Mouse (Mus musculus): ENCODE data around the gene Slc16a1. TPM values are rescaled to one million over a fixed set of nuclear protein-coding genes. Genes with fewer than 3 reads are reported as not detected.
"Not testable (repeated sequence)": the region's sequence is repeated elsewhere in the genome, so short reads cannot be mapped to it uniquely, and the experiment has no call there.

Gene Slc16a1
- polyA plus RNA-seq, 1 experiment: 24.6 TPM

DNA sequence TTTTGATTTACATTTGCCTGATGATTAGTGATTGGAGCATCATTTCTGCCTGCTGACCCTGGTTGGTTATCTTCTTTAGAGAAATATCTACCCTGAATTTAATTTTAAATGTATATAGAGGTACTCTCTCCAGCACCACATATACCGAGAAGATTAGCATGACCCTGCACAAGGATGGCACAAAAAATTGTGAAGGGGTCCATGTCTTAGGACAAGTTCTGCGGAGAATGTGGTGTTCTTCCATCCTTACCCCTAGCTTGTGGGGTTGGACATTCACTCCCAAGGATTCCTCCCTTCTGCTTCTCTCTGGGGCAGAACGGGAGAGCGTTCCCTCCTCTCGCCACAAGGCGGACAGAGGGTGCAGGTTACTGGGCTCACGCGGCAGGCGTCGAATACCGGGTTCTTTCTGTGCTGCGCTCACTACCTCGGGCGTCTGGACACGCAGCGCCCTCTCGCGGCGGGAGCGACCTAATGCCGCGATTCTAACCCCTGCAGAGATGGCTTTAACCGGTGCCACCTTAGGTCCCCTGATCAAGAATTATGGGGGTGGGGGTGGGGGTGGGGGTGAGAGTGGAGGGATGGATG, 62.4 kb downstream of the Slc16a1 start:
- TF ChIP-seq CTCF (IDR thresholded peaks at IDR 0.05; ENCODE audit: extremely low read depth, insufficient read depth, low read length) (peak; percentile 63), POLR2A (IDR thresholded peaks at IDR 0.05; ENCODE audit: extremely low read depth, insufficient read depth, low read length) (no peak)

GRCm38 (mm10) chr3:104701761-104702160, 63.3 kb downstream of the Slc16a1 start:
- no peaks in the 10 kb centered on the region for H3K4me1 ChIP-seq (ENCODE audit: control insufficient read depth, insufficient read depth, low read length)
- no peak for TF ChIP-seq CTCF (IDR thresholded peaks at IDR 0.05; ENCODE audit: extremely low read depth, insufficient read depth, low read length)
- TF ChIP-seq POLR2A (IDR thresholded peaks at IDR 0.05; ENCODE audit: extremely low read depth, insufficient read depth, low read length): no peak
- no peak overlapping the region for H3K27ac ChIP-seq (ENCODE audit: insufficient read depth, low read length)
- no peak overlapping the region for H3K4me3 ChIP-seq (ENCODE audit: insufficient read depth, low read length)

More for the DNA sequence above, 62.4 kb downstream of the Slc16a1 start:
- H3K4me3 ChIP-seq (ENCODE audit: insufficient read depth, low read length): no peak overlapping the region
- no peak overlapping the region for H3K27ac ChIP-seq (ENCODE audit: insufficient read depth, low read length)
- no peaks in the 10 kb centered on the region for H3K4me1 ChIP-seq (ENCODE audit: control insufficient read depth, insufficient read depth, low read length)

- H3K27ac ChIP-seq (ENCODE audit: insufficient read depth, low read length): no peak overlapping the region
- H3K4me1 ChIP-seq (ENCODE audit: control insufficient read depth, insufficient read depth, low read length): no peaks in the 10 kb centered on the region
- H3K4me3 ChIP-seq (ENCODE audit: insufficient read depth, low read length): no peak overlapping the region
- TF ChIP-seq POLR2A (IDR thresholded peaks at IDR 0.05; ENCODE audit: extremely low read depth, insufficient read depth, low read length): no peak
Measured at GRCm38 (mm10) chr3:104703941-104704340, 65.5 kb downstream of the Slc16a1 start.

DNA sequence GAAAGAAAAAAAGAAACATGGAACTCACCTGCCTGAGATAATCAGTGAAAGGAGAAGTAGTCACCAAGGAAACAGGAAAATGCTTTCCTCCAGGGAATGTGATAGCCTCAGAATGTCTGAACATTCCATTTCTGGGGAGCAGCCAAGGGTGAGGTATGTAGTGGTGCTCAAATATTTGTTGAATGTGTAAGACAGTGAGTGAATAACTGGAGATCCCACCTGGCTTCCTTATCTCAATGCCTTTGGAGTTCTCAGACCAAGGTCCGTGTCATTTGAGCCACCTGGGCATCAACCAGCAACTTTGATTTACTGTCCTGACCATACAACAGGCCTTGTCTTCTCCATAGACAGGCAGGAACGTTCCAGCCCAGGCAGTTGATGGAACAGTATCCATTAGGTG, 68.0 kb downstream of the Slc16a1 start:
- H3K4me3 ChIP-seq (ENCODE audit: insufficient read depth, low read length): no peak overlapping the region
- H3K4me1 ChIP-seq (ENCODE audit: control insufficient read depth, insufficient read depth, low read length): no peaks in the 10 kb centered on the region
- no peak overlapping the region for H3K27ac ChIP-seq (ENCODE audit: insufficient read depth, low read length)
- TF ChIP-seq CTCF (IDR thresholded peaks at IDR 0.05; ENCODE audit: extremely low read depth, insufficient read depth, low read length) (no peak), POLR2A (IDR thresholded peaks at IDR 0.05; ENCODE audit: extremely low read depth, insufficient read depth, low read length) (no peak)

DNA sequence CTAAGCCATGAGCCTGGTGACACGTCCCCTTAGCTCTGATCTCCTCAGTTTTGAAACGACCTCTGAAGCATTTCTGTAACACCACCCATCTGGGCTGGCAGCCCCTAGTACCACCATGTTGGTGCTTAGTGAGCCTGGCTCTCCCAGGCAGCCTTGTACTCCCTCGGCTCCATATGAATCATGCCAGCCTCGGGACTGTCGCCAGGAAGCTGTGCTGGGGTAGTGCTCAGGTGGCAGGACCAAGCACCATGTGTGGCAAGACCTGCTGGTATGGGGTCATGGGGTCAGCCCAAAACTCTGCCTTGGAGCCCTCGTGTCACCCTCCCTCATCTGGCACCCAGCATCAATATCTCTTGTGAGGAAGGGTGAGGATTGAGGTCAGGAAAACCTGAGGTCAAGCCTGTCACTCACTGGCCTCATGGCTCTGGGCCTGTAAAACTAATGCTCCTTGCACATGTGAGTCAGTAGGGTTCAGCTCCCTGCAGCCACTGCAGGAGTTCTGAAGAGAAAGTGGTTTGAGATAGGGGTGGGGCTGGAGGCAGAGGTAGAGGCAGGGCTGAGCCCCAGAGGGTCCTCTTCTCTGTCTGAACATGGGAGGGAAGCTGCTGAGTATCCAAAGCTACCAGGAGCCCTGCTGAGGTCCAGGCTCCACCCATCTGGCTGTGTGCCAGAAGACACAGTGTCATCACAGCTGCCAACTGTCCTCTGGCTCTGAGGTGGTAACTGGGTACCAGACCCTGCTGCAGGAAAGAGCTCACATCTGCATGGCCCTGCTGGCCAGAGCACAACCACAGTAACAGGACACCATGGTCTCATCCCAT, 68.7 kb downstream of the Slc16a1 start:
- H3K4me1 ChIP-seq (ENCODE audit: control insufficient read depth, insufficient read depth, low read length): not testable (repeated sequence)

DNA sequence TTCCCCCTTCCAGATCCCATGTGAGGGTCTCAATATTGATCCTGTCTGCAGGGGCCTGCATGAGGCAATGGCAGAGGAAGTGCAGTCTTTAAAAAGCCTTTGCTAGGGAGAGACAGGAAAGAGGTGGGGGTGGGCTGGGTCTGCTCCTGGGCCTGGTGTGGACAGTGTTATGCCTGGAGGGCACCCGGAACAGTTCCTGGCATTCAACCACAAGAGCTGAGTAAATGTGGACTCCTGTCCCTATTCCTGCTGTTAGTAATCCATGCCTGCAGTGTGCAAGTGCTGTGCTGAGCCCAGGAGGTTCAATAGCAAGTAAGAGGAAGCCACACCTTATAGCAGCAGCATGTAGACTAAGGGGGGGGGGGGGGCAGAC, 69.3 kb downstream of the Slc16a1 start:
- not testable (repeated sequence) for H3K4me3 ChIP-seq (ENCODE audit: insufficient read depth, low read length); H3K4me1 ChIP-seq (ENCODE audit: control insufficient read depth, insufficient read depth, low read length); H3K27ac ChIP-seq (ENCODE audit: insufficient read depth, low read length)

More for the DNA sequence above, 68.7 kb downstream of the Slc16a1 start:
- not testable (repeated sequence) for H3K4me3 ChIP-seq (ENCODE audit: insufficient read depth, low read length); H3K27ac ChIP-seq (ENCODE audit: insufficient read depth, low read length)

Other genes with a start within 250 kb of the Slc16a1 start
- 18.6 and 18.9 TPM in 2 replicates for gene Lrig2, start 126.8 kb upstream of the Slc16a1 start, polyA plus RNA-seq (2012; rRNA removed)
- 0.93 and 1.1 TPM in 2 replicates for gene Ppm1j, start 142.4 kb downstream of the Slc16a1 start, polyA plus RNA-seq (2012; rRNA removed)
- gene Fam19a3, start 143.2 kb downstream of the Slc16a1 start, polyA plus RNA-seq (2012; rRNA removed): 0.08 TPM in 2 replicates
- 26.5 and 32.5 TPM in 2 replicates for gene Rhoc, start 149.7 kb downstream of the Slc16a1 start, polyA plus RNA-seq (2012; rRNA removed)
- gene Mov10, start 179.9 kb downstream of the Slc16a1 start, polyA plus RNA-seq (2012; rRNA removed): 11.8 and 13.4 TPM in 2 replicates
- 13.2 and 14.1 TPM in 2 replicates for gene St7l, start 225.3 kb downstream of the Slc16a1 start, polyA plus RNA-seq (2012; rRNA removed)
- 27.1 TPM in 2 replicates for gene Capza1, start 225.8 kb downstream of the Slc16a1 start, polyA plus RNA-seq (2012; rRNA removed)

Data from cortical plate, adult 2 months (tissue).